Mouse (Mus musculus): ENCODE measurements around the gene Faiml. TPM values are rescaled to one million over a fixed set of nuclear protein-coding genes. Genes with fewer than 3 reads are reported as not detected.
A peak's percentile ranks its signal among the peaks of the same experiment; 100 is the strongest.

Faiml gene
- total RNA-seq, 2 experiments from 2014 or later: not detected

DNA sequence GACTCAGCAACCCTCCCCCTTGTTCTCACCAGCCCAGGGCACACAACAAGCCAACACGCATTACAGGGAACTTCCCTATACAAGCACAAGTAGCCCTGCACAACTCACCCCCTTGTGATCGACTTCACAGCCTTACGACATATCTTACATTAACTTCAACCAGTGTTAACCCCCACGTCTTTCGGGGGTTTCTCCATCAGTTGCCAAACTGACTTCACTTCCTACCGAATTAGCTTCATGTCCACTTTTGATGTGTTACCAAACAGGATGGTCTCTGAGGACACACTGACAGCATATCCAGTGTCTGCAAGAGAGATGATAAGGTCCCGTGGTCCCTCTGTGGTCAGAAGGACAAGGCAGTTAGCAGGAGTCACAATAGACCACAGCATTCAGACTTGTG lies 54.9 kb downstream of the Faiml start:
- no peak for DNase-seq (ENCODE audit: low spot score in 2 of 2)

DNA sequence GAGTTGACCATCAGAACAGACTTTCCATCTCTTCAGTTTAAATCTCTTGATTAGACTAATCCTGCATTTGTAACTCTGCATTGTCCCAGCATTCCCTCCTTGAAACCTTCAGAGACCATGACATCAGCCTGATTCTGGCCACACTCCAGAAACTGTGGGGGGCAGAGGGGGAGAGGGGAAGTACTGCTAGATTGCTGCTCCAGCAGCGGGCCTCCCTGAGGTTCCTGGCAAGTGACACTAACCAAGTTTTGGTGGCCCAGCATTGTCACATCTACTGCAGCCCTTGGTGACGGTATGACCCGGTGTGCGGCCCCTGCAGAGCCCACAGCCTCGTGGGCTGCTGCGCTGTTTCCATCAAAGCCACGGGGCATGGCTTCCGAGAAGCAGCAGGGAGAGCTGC lies 56.8 kb downstream of the Faiml start:
- DNase-seq (ENCODE audit: low spot score in 2 of 2): peak in 1 of 2 experiments; percentile 12

Other genes starting within 250 kb of the Faiml start
- gene Gm1123, start 201.5 kb downstream of the Faiml start, total RNA-seq (2021): not detected
- gene Pik3cb, start 96.6 kb downstream of the Faiml start, total RNA-seq (2021): 1 to 10 TPM; 4.3 TPM
- 1 to 10 TPM; 4.8 to 6.3 TPM for gene Cep70, start 6.1 kb upstream of the Faiml start, total RNA-seq (2021)
- gene Esyt3, start 121.3 kb upstream of the Faiml start, total RNA-seq (2021): under 1 TPM; 0.29 to 0.37 TPM
- 10 to 100 TPM; 12.9 to 13.2 TPM for gene Mras, start 200.1 kb upstream of the Faiml start, total RNA-seq (2021)
- gene Nme9, start 214.2 kb upstream of the Faiml start, total RNA-seq (2021): not detected